Mouse (Mus musculus): ENCODE measurements around the gene Gga1. TPM values are rescaled to one million over a fixed set of nuclear protein-coding genes. Genes with fewer than 3 reads are reported as not detected.

Gga1 gene
- polyA plus RNA-seq, 1 experiment from 2014 or later, result 47.1 TPM

DNA sequence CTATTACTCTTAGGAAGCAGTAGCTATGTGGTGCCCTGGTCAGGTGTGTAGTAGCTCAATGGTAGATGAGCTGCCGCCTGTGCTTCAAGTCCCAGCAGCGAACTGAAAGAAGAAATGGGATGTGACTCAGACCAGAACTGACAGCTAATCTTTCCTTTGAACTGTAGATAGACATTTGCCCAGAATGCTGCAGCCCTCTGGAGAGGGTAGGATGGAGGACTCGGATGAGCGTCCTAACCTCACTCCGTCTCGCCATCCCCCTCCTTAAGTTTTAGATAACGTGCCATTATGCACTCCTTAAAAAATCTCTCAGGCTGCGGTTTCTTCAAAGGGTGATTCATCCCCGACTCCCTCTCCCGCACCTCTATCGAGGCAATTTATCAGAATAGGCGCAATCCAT is 42.9 kb downstream of the Gga1 start:
- no peak overlapping the region for H3K4me3 ChIP-seq (replicated peaks)
- no peaks in the 10 kb centered on the region for H3K9me3 ChIP-seq
- H3K4me2 ChIP-seq, result no peak overlapping the region
- H3K9ac ChIP-seq, result no peak overlapping the region
- 58% methylated on average over 12 of the region's 12 CpGs for WGBS
- 0 out of 2 replicates have a peak, but pooled peaks cover 4% of the 10 kb centered on the region for H3K36me3 ChIP-seq
- H3K27me3 ChIP-seq (replicated peaks), result no peaks in the 10 kb centered on the region
- H3K4me1 ChIP-seq, result peaks cover 28% of the 10 kb centered on the region
- no peak for ATAC-seq (ENCODE audit: insufficient read depth, low FRiP score, low read depth)
- no peak overlapping the region for H3K27ac ChIP-seq

- Histone ChIP-seq H3K4me1 (peaks cover 37% of the 10 kb centered on the region), H3K9ac (no peak overlapping the region), H3K4me3 (replicated peaks) (no peak overlapping the region), H3K36me3 (0 out of 2 replicates have a peak, but pooled peaks cover 4% of the 10 kb centered on the region), H3K27ac (no peak overlapping the region), H3K9me3 (no peaks in the 10 kb centered on the region), H3K4me2 (no peak overlapping the region), H3K27me3 (replicated peaks) (no peaks in the 10 kb centered on the region)
- WGBS, result 79% methylated on average over 7 of the region's 7 CpGs
- peak; percentile 48; the same call in 1 of the 2 replicates for ATAC-seq (ENCODE audit: insufficient read depth, low FRiP score, low read depth)
These were observed 45.7 kb downstream of the Gga1 start for GRCm38 (mm10) chr15:78922700-78923099.

DNA sequence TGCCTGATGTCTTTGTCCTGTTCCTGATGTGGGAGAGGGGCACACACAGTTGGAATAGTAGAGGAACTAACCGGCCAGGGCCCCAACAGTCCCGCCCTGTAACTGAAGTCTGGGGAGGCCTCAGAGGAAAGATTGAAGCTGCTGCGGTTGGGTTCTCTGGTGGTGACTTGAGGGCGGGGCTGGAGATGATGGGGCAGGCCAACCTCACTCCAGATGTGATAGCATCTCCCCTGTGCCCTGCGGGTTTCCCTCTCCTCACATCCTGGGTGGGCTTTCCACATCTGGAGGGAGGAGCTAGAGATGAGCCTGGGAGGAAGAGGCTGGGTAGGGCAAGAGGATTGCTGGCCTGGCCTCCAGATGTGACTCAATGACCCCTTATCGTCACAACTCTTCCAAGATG is 46.6 kb downstream of the Gga1 start:
- 0 out of 2 replicates have a peak, but pooled peaks cover 4% of the 10 kb centered on the region for H3K36me3 ChIP-seq
- no peaks in the 10 kb centered on the region for H3K9me3 ChIP-seq
- no peak overlapping the region for H3K9ac ChIP-seq
- no peak overlapping the region for H3K4me2 ChIP-seq
- no peaks in the 10 kb centered on the region for H3K27me3 ChIP-seq (replicated peaks)
- 54% methylated on average over 6 of the region's 6 CpGs for WGBS
- no peak overlapping the region for H3K4me3 ChIP-seq (replicated peaks)
- H3K27ac ChIP-seq, result peak overlapping the region; percentile 13; the same call in 1 of the 2 replicates
- no peak for ATAC-seq (ENCODE audit: insufficient read depth, low FRiP score, low read depth)
- peaks cover 43% of the 10 kb centered on the region for H3K4me1 ChIP-seq

GRCm38 (mm10) chr15:78925129-78925528 is 48.1 kb downstream of the Gga1 start:
- Histone ChIP-seq H3K9ac (no peak overlapping the region), H3K36me3 (peaks cover 8% of the 10 kb centered on the region; the same call in 1 of the 2 replicates), H3K4me2 (0 out of 2 replicates have a peak overlapping the region, but pooled peaks have one; percentile 81), H3K4me3 (replicated peaks) (no peak overlapping the region), H3K4me1 (peaks cover 44% of the 10 kb centered on the region), H3K27me3 (replicated peaks) (no peaks in the 10 kb centered on the region), H3K9me3 (no peaks in the 10 kb centered on the region), H3K27ac (peak overlapping the region; percentile 94)
- ATAC-seq (ENCODE audit: insufficient read depth, low FRiP score, low read depth), result no peak
- WGBS, result 41% methylated on average over 8 of the region's 8 CpGs

DNA sequence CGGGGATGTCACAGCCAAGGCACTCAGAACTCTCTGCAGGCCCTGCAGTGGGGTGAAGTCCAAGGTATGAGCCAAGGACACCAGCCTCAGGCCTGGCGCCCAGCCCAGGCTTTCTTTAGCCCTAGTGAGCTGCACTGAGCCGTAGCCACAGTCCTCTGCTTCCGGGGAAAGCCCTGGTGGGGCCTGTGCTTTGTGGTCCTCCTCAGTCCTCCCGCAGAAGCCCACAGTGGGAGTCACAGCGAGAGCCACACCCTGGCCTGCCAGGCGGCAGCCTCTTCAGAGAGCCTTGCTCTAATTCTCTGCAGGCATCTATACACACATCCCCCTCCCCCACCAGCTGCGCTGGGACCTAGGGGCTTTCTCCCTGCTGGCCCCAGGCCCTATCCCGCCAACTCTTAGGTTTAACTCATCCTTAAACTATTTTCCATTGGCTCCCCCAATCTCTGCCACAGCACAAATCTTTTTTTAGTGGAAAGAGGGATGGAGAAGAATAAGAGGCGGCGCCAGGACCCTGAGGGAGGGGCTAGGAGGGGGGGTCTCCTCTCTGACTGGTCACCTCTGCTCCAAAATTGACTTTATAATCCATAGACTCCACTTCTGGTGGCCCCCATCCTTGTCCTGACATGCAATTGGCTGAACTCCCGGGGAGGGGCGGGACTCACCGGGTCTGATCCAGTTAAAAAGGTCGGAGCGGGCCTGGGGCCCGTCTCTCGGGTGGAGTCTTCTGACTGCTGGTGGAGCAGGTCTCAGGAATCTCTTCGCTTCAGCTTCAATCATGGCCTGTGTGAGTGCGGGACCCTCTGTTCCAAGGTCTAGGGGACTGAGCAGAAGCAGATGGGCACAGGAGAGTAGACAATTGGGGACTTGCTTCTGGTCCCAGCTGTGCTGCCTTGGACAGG is 49.3 kb downstream of the Gga1 start, which contains the start of gene Lgals1:
Gene Lgals1 (plus strand): TSS at position 705 of the 899 bp plus-strand sequence.
- Histone ChIP-seq H3K9ac (peak within 1 kb of the TSS; percentile 52), H3K27ac (peak within 1 kb of the TSS; percentile 94), H3K9me3 (no peaks in the 10 kb centered on the region), H3K27me3 (replicated peaks) (no peaks in the 10 kb centered on the region), H3K4me2 (peak within 1 kb of the TSS; percentile 81), H3K4me1 (peaks cover 47% of the 10 kb centered on the region), H3K36me3 (peaks cover 11% of the 10 kb centered on the region; the same call in 1 of the 2 replicates), H3K4me3 (replicated peaks) (peak within 1 kb of the TSS; percentile 55)
- ATAC-seq (ENCODE audit: insufficient read depth, low FRiP score, low read depth), result peak; percentile 71
- WGBS, result 3% methylated on average over 20 of the region's 20 CpGs

DNA sequence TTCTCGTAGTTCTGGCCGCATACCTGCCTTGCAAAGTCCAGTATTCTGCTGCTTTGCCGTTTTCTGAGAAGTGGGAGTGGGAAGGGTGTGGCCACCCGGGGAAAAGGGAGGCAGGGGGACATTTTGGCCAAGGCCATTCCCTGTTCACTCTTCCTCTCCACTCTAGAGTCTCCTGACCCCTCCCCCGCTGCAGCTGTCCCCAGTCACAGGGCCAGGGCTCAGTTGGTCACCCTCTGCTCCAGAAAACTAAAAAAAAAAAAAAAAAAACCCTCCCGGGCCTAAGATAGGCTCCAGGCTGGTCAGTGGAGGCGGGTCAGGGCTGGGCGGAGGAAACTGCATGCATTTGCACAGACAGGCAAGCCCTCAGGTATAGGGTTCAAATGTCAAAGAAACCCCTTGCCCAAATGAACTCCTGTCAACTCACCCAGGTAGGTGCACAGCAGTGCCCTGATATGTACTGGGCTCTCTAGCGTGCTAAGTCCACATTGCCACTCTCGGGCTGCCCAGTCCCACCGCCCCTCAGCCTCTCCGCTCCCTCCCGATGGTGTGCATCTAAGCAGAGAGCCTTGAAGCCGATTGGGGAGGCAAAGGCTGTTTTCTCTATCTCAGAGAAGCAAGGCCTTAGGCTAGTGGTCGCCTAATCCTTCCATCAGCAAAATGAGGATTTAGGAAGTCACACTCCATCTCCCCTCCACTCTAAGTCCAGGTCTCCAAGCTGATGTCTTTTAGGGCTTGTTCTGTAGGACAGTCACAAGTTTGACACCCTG is 50.2 kb downstream of the Gga1 start:
- Histone ChIP-seq H3K27me3 (replicated peaks) (no peaks in the 10 kb centered on the region), H3K4me3 (replicated peaks) (peak overlapping the region; percentile 55), H3K4me2 (peak overlapping the region; percentile 81), H3K4me1 (peaks cover 49% of the 10 kb centered on the region), H3K9me3 (no peaks in the 10 kb centered on the region), H3K36me3 (peaks cover 11% of the 10 kb centered on the region; the same call in 1 of the 2 replicates), H3K27ac (peak overlapping the region; percentile 94), H3K9ac (peak overlapping the region; percentile 52)
- WGBS, result 18% methylated on average over 15 of the region's 15 CpGs
- ATAC-seq (ENCODE audit: insufficient read depth, low FRiP score, low read depth), result peak; percentile 2; the same call in 1 of the 2 replicates

- Histone ChIP-seq H3K4me2 (peak overlapping the region; percentile 81), H3K27me3 (replicated peaks) (no peaks in the 10 kb centered on the region), H3K9me3 (no peaks in the 10 kb centered on the region), H3K27ac (peak overlapping the region; percentile 94), H3K36me3 (peaks cover 11% of the 10 kb centered on the region; the same call in 1 of the 2 replicates), H3K4me1 (peaks cover 49% of the 10 kb centered on the region), H3K4me3 (replicated peaks) (peak overlapping the region; percentile 55), H3K9ac (peak overlapping the region; percentile 52)
- peak; percentile 47 for ATAC-seq (ENCODE audit: insufficient read depth, low FRiP score, low read depth)
- under 1% methylated on average over 25 of the region's 35 CpGs for WGBS
These were observed 50.9 kb downstream of the Gga1 start for GRCm38 (mm10) chr15:78927788-78928457.

DNA sequence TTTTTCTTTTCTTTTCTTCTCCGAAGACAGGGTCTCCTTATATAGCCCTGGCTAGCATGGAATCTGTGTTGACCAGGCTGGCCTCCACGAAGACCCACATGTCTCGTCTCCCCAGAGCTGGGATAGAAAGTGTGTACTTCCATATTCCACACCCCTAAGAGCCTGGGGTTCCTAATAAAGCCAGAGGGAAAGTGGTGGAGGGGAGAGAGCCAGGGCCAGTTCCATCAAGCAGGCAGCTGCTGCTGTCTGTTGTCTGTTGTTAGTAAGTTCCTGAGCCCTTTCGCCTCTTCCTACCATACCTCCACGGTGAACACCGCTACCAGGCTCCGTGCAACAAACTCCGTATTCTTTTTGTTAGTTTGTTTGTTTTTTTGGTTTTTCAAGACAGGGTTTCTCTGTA is 51.5 kb downstream of the Gga1 start:
- 40% methylated on average over 8 of the region's 8 CpGs for WGBS
- no peak for ATAC-seq (ENCODE audit: insufficient read depth, low FRiP score, low read depth)

GRCm38 (mm10) chr15:78930192-78930706 is 53.3 kb downstream of the Gga1 start:
- Histone ChIP-seq H3K4me3 (replicated peaks) (no peak overlapping the region), H3K4me2 (no peak overlapping the region), H3K36me3 (peaks cover 11% of the 10 kb centered on the region; the same call in 1 of the 2 replicates), H3K27me3 (replicated peaks) (no peaks in the 10 kb centered on the region), H3K9me3 (no peaks in the 10 kb centered on the region), H3K27ac (no peak overlapping the region), H3K9ac (no peak overlapping the region), H3K4me1 (peaks cover 36% of the 10 kb centered on the region)
- 87% methylated on average over 6 of the region's 6 CpGs for WGBS
- no peak for ATAC-seq (ENCODE audit: insufficient read depth, low FRiP score, low read depth)

More for the DNA sequence above, 51.5 kb downstream of the Gga1 start:
- no peak overlapping the region for H3K9ac ChIP-seq
- peaks cover 45% of the 10 kb centered on the region for H3K4me1 ChIP-seq
- no peaks in the 10 kb centered on the region for H3K9me3 ChIP-seq
- peak overlapping the region; percentile 94 for H3K27ac ChIP-seq
- H3K27me3 ChIP-seq (replicated peaks), result no peaks in the 10 kb centered on the region
- H3K4me2 ChIP-seq, result peak overlapping the region; percentile 81
- H3K36me3 ChIP-seq, result peaks cover 11% of the 10 kb centered on the region; the same call in 1 of the 2 replicates
- H3K4me3 ChIP-seq (replicated peaks), result peak overlapping the region; percentile 55

DNA sequence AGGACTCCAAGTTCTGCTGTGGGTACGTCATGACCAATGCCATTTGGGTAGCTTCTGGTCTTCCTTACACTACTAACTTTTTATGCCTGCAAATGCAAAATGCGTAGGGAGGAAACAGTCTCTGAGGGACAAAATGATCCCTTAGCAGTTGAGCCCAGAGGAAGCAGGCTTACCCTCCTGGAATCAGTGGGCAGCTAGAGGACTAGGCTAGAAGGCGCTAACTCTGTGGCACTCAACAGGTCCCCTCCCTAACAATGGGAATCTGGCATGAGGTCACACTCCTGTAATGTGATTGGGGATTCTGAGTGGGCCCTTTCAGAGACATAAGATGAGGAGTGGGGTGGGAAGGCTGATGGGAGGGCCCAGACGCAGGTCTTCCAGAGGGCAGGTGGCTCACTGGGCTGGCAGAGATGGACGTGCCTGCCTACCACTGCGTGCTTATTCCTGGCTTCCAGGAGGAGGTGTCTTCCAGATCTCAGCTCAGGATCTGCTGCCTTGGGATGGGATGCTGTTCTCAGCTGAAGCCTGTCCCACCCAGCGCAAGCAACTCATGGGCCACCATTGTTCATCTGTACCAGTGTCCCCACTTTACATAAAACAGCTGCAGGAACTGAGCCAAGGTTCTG is 53.9 kb downstream of the Gga1 start:
- no peak for ATAC-seq (ENCODE audit: insufficient read depth, low FRiP score, low read depth)
- no peaks in the 10 kb centered on the region for H3K9me3 ChIP-seq
- H3K27ac ChIP-seq, result 0 out of 2 replicates have a peak overlapping the region, but pooled peaks have one; percentile 3
- H3K9ac ChIP-seq, result no peak overlapping the region
- no peak overlapping the region for H3K4me2 ChIP-seq
- 79% methylated on average over 7 of the region's 7 CpGs for WGBS
- H3K36me3 ChIP-seq, result peaks cover 11% of the 10 kb centered on the region; the same call in 1 of the 2 replicates
- no peak overlapping the region for H3K4me3 ChIP-seq (replicated peaks)
- H3K27me3 ChIP-seq (replicated peaks), result no peaks in the 10 kb centered on the region
- H3K4me1 ChIP-seq, result peaks cover 34% of the 10 kb centered on the region

Measured in stomach, embryonic 15.5 days (tissue).